Mouse (Mus musculus) myocyte (in vitro differentiated cells): Measurements from ENCODE around the gene Ltbp1.

Experiments used
- E2F4 ChIP-seq: IDR thresholded peaks from one replicate; pipeline ENCODE4 v1.6.1; 2011; ENCODE audit warnings: mild to moderate bottlenecking, control low read depth, moderate library complexity; ENCODE audit not compliant: insufficient read depth
- MYOD1 ChIP-seq, 3 experiments: IDR thresholded peaks; one replicate each; pipeline ENCODE4 v1.6.1; 2011; ENCODE audit warnings: control low read depth in 2 of 3, low read depth in 2 of 3, mild to moderate bottlenecking in 2 of 3, moderate library complexity in 1 of 3; ENCODE audit not compliant: insufficient read length in 2 of 3, control insufficient read depth in 1 of 3
- MYOG ChIP-seq, 3 experiments: IDR thresholded peaks; one replicate each; pipeline ENCODE4 v1.6.1; 2011; ENCODE audit warnings: control low read depth in 2 of 3, low read depth in 2 of 3, mild to moderate bottlenecking in 2 of 3; ENCODE audit not compliant: insufficient read length in 2 of 3, control insufficient read depth in 1 of 3, insufficient read depth in 1 of 3
- POLR2A ChIP-seq: IDR thresholded peaks from one replicate; pipeline ENCODE4 v1.6.1; 2011; ENCODE audit warnings: low read depth, mild to moderate bottlenecking, control low read depth, moderate library complexity; ENCODE audit not compliant: insufficient read length
- POLR2AphosphoS2 ChIP-seq: IDR thresholded peaks from one replicate; pipeline ENCODE4 v1.6.1; 2011; ENCODE audit warnings: low read depth, control low read depth; ENCODE audit not compliant: insufficient read length
- TCF3 ChIP-seq: IDR thresholded peaks from one replicate; pipeline ENCODE4 v1.6.1; 2011; ENCODE audit warnings: low read depth, control low read depth; ENCODE audit not compliant: insufficient read length
- USF1 ChIP-seq: IDR thresholded peaks from one replicate; pipeline ENCODE4 v1.6.1; 2011; ENCODE audit warnings: low read depth, mild to moderate bottlenecking, control low read depth, moderate library complexity

DNA sequence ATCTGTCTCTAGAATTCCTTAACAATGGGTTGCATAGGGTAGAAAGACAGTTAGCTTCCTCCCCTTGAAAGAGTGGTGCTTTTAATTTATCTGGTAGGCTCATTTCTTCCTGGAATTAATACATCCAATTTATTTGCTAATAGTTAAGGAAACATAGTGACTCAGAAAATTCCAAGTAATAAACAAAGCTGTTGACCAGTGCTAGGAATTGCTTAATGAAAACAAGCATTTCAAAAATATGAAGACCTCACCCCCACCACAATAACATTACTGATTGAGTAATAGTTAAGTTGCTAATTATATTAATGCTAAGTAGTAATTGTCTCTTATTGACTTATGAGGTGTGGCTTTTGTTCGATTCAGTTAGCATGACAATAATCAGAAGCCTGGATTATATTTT lies 272.7 kb downstream of the Ltbp1 start:
- TF ChIP-seq MYOD1 (IDR thresholded peaks at IDR 0.05; ENCODE audit: control insufficient read depth in 1 of 3, insufficient read length in 2 of 3, low read depth in 2 of 3) (no peak), MYOG (IDR thresholded peaks at IDR 0.05; ENCODE audit: control insufficient read depth in 1 of 3, insufficient read depth in 1 of 3, insufficient read length in 2 of 3, low read depth in 2 of 3) (no peak), POLR2A (no peak), TCF3 (no peak), USF1 (no peak), E2F4 (no peak), POLR2AphosphoS2 (no peak)
